Mouse (Mus musculus): Measurements from ENCODE around the gene Nhsl2.

- TF ChIP-seq POLR2A (IDR thresholded peaks at IDR 0.05; ENCODE audit: extremely low read depth, insufficient read depth, low read length) (no peak), CTCF (IDR thresholded peaks at IDR 0.05; ENCODE audit: low read depth, low read length) (no peak)
Measured at GRCm38 (mm10) chrX:101943743-101944142, 94.6 kb downstream of the Nhsl2 start.
